Mouse (Mus musculus) hindbrain, postnatal 0 days (tissue): ENCODE measurements at regions not wholly inside any gene's neighbourhood (a gene's known extent, or its start where the extent isn't known, plus 50 kb on each side); places are given as distances from the start of the nearest gene placed in this dataset.
"Not testable (repeated sequence)": the region's sequence is repeated elsewhere in the genome, so short reads cannot be mapped to it uniquely, and the experiment has no call there.

ENCODE experiments used
- ATAC-seq: fragments of 200-750 bp; cut with Nextera tagmentation; 2 replicates; pipeline ENCODE4 v1.8.0; 2017; ENCODE audit warnings: mild to moderate bottlenecking, moderate TSS enrichment, moderate library complexity
- DNase-seq: peaks from one replicate; pipeline ENCODE4 v3.0.0-alpha.2; 2015; ENCODE audit warnings: low spot score
- H3K27ac ChIP-seq: fragments of 300-500 bp; sonication (generic); 2 replicates; pipeline ENCODE4 v1.5.1; 2014; ENCODE audit warnings: mild to moderate bottlenecking
- H3K27me3 ChIP-seq: fragments of 300-500 bp; sonication (generic); 2 replicates; pipeline ENCODE4 v1.6.1; 2014; ENCODE audit warnings: low read length, mixed read lengths; ENCODE audit not compliant: insufficient read depth
- H3K36me3 ChIP-seq: fragments of 300-500 bp; sonication (generic); 2 replicates; pipeline ENCODE4 v1.6.1; 2014; ENCODE audit warnings: low read length, mixed read lengths; ENCODE audit not compliant: insufficient read depth
- H3K4me1 ChIP-seq: fragments of 300-500 bp; sonication (generic); 2 replicates; pipeline ENCODE4 v1.6.1; 2014; ENCODE audit warnings: antibody characterized with exemption, low read length, mixed read lengths; ENCODE audit not compliant: insufficient read depth
- H3K4me2 ChIP-seq: fragments of 300-500 bp; sonication (generic); 2 replicates; pipeline ENCODE4 v1.6.1; 2014; ENCODE audit warnings: low read depth, mild to moderate bottlenecking, low read length, moderate library complexity, mixed read lengths
- H3K4me3 ChIP-seq: fragments of 300-500 bp; sonication (generic); 2 replicates; pipeline ENCODE4 v1.5.1; 2014; ENCODE audit warnings: low read length
- H3K9ac ChIP-seq: fragments of 300-500 bp; sonication (generic); replicated peaks from 2 replicates; pipeline ENCODE4 v1.6.1; 2014; ENCODE audit warnings: mild to moderate bottlenecking, low read length, moderate library complexity, mixed read lengths
- H3K9me3 ChIP-seq: fragments of 300-500 bp; sonication (generic); 2 replicates; pipeline ENCODE4 v1.6.1; 2016; ENCODE audit warnings: low read length, mixed read lengths
- CTCF ChIP-seq: IDR thresholded peaks from 2 replicates; pipeline ENCODE4 v1.5.1; 2016; ENCODE audit warnings: antibody characterized with exemption, control low read depth, low read depth
- WGBS: fragments of 180-500 bp; shearing (Covaris S2); extraction: QIAGEN DNeasy Blood & Tissue Kit; methylation state at CpG from one replicate; pipeline ENCODE4 v1.1.7; 2014; 5-methylcytosine and 5-hydroxymethylcytosine counted together

DNA sequence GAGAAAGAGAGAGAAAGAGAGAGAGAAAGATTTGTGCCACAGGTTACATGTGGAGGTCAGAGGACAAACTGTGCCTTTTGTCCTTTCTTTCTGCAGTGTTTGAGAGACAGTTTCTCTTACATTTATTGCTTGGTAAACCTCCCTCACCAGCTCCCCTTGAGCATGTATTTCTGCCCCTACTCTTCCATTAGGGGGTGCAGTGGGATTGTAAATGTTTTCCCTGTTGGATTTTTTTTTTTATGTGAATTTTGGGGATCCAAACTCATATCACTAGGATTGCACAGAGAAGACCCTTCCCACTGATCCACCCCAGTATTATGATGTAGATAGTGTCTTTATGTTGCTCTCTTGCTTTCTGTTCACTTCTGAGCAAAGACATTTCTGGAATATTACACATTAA, 219.4 kb upstream of the Gnai1 start:
- Histone ChIP-seq H3K9me3 (no peaks in the 10 kb centered on the region), H3K4me1 (no peaks in the 10 kb centered on the region), H3K4me2 (no peak overlapping the region), H3K27ac (no peak overlapping the region), H3K4me3 (no peak overlapping the region), H3K36me3 (no peaks in the 10 kb centered on the region), H3K9ac (no peak overlapping the region), H3K27me3 (no peaks in the 10 kb centered on the region)
- DNase-seq (no peak), ATAC-seq (no peak)
- TF ChIP-seq CTCF = 0 out of 2 replicates have a peak, but pooled peaks have one; percentile 15

DNA sequence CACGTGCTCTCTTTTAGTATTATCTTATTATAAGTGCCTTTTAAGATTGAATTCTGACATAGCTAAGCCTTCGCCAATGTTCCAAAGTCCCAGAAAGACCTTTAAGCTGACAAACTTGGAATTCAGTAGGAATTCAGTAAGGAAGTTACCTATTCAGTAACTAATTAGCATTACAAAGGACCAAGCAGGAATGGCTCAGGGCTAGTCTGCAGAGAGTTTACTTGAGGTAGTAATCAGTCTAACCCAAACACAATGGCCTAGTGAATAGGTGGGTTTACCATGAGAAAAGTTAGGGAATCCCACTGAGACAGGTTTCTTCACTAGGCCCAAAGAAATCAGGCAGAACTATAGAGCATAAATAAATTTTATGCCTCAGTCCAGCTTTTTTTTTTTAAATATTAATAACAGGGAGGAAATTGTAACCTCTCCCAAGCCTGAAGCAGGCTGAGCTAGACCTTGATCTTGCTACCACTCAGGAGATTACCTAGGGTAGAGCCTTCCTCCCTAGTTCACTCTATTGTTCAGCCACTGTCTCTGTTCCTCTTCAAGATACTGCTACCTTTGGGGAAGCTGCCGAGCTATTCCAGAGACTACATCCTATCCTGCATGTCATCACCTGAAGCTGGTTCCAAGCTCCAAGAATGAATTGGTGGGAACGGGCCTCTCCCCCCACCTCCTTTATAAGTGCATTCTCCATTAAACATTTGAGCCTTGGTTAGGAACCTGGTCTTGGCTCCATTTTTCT, 205.2 kb upstream of the Gnai1 start:
- not testable (repeated sequence) for H3K27me3 ChIP-seq, ATAC-seq, DNase-seq, H3K9ac ChIP-seq, H3K27ac ChIP-seq, H3K9me3 ChIP-seq, H3K36me3 ChIP-seq, H3K4me2 ChIP-seq, H3K4me1 ChIP-seq, H3K4me3 ChIP-seq
- WGBS = 87% methylated on average over 4 of the region's 4 CpGs

GRCm38 (mm10) chr5:18564246-18564645, 204.1 kb upstream of the Gnai1 start:
- Histone ChIP-seq H3K27ac (no peak overlapping the region), H3K9me3 (no peaks in the 10 kb centered on the region), H3K9ac (no peak overlapping the region), H3K27me3 (no peaks in the 10 kb centered on the region), H3K36me3 (no peaks in the 10 kb centered on the region), H3K4me1 (no peaks in the 10 kb centered on the region), H3K4me2 (no peak overlapping the region), H3K4me3 (no peak overlapping the region)
- ATAC-seq (no peak), DNase-seq (no peak)
- no peak for TF ChIP-seq CTCF

DNA sequence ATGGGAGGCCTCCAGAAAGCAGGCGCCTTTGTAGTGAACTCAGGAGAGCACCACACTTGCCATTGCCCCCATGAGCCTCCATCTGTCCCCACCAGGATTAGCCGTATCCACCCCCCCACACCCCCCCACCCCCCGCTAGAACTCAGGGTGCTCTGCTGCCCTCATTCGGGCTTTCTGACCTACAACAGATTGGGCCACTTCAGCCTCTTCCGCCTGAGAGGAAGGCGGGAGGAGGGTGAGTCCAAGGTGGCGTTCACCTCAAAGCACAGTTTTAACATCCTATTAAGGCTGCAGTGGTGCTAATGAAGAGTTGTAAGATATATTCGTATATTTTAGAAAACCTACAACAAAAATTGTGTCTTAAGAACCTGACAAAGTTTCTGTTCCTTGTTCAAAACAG, 202.9 kb upstream of the Gnai1 start:
- Histone ChIP-seq H3K9ac (no peak overlapping the region), H3K4me1 (no peaks in the 10 kb centered on the region), H3K9me3 (no peaks in the 10 kb centered on the region), H3K4me3 (no peak overlapping the region), H3K27me3 (no peaks in the 10 kb centered on the region), H3K27ac (no peak overlapping the region), H3K36me3 (no peaks in the 10 kb centered on the region), H3K4me2 (no peak overlapping the region)
- DNase-seq (no peak), ATAC-seq (no peak)
- no peak for TF ChIP-seq CTCF
- 90% methylated on average over 8 of the region's 8 CpGs for WGBS

GRCm38 (mm10) chr5:18561911-18562310, 201.8 kb upstream of the Gnai1 start:
- H3K9me3 ChIP-seq = no peaks in the 10 kb centered on the region
- H3K4me1 ChIP-seq = no peaks in the 10 kb centered on the region
- H3K27ac ChIP-seq = no peak overlapping the region
- H3K36me3 ChIP-seq = no peaks in the 10 kb centered on the region
- H3K9ac ChIP-seq = no peak overlapping the region
- ATAC-seq (no peak), DNase-seq (no peak)
- H3K4me2 ChIP-seq = no peak overlapping the region
- WGBS = 57% methylated on average over 2 of the region's 2 CpGs
- TF ChIP-seq CTCF = no peak
- H3K27me3 ChIP-seq = no peaks in the 10 kb centered on the region
- H3K4me3 ChIP-seq = no peak overlapping the region

GRCm38 (mm10) chr5:18554377-18554776, 194.2 kb upstream of the Gnai1 start:
- ATAC-seq, H3K27ac ChIP-seq, DNase-seq, H3K4me1 ChIP-seq, H3K4me2 ChIP-seq, H3K9ac ChIP-seq, H3K9me3 ChIP-seq, H3K36me3 ChIP-seq, H3K27me3 ChIP-seq, H3K4me3 ChIP-seq: not testable (repeated sequence)
- WGBS = 90% methylated on average over 8 of the region's 8 CpGs
